Mouse (Mus musculus) neural tube, embryonic 14.5 days (tissue): ENCODE data around the gene Adam19. TPM values are rescaled to one million over a fixed set of nuclear protein-coding genes. Genes with fewer than 3 reads are reported as not detected.
"Not testable (repeated sequence)": the region's sequence is repeated elsewhere in the genome, so short reads cannot be mapped to it uniquely, and the experiment has no call there.

Experiments
- ATAC-seq: fragments of 200-750 bp; cut with Nextera tagmentation; 2 replicates; pipeline ENCODE4 v1.8.0; 2017; ENCODE audit warnings: low read depth, mild to moderate bottlenecking, moderate TSS enrichment, moderate library complexity
- H3K27ac ChIP-seq: fragments of 300-500 bp; sonication (generic); 2 replicates; pipeline ENCODE4 v1.5.1; 2014; ENCODE audit warnings: low read depth, mild to moderate bottlenecking, control low read depth, low read length, moderate library complexity, mixed read lengths
- H3K27me3 ChIP-seq: fragments of 300-500 bp; sonication (generic); 2 replicates; pipeline ENCODE4 v1.6.1; 2014; ENCODE audit warnings: low read length; ENCODE audit not compliant: control insufficient read depth, insufficient read depth
- H3K36me3 ChIP-seq: fragments of 300-500 bp; sonication (generic); 2 replicates; pipeline ENCODE4 v1.6.1; 2014; ENCODE audit warnings: low read length, mixed read lengths; ENCODE audit not compliant: control insufficient read depth, insufficient read depth
- H3K4me1 ChIP-seq: fragments of 300-500 bp; sonication (generic); 2 replicates; pipeline ENCODE4 v1.6.1; 2014; ENCODE audit warnings: low read length; ENCODE audit not compliant: control insufficient read depth, insufficient read depth
- H3K4me2 ChIP-seq: fragments of 300-500 bp; sonication (generic); 2 replicates; pipeline ENCODE4 v1.6.1; 2014; ENCODE audit warnings: mild to moderate bottlenecking, low read depth, low read length, control low read depth
- H3K4me3 ChIP-seq: fragments of 300-500 bp; sonication (generic); 2 replicates; pipeline ENCODE4 v1.5.1; 2014; ENCODE audit warnings: low read depth, low read length, control low read depth, mixed read lengths
- H3K9ac ChIP-seq: fragments of 300-500 bp; sonication (generic); replicated peaks from 2 replicates; pipeline ENCODE4 v1.6.1; 2014; ENCODE audit warnings: low read depth, mild to moderate bottlenecking, control low read depth, low read length, mixed read lengths
- H3K9me3 ChIP-seq: fragments of 300-500 bp; sonication (generic); 2 replicates; pipeline ENCODE4 v1.6.1; 2016; ENCODE audit warnings: low read length; ENCODE audit not compliant: control insufficient read depth
- WGBS: fragments of 180-500 bp; shearing (Covaris S2); extraction: QIAGEN DNeasy Blood & Tissue Kit; methylation state at CpG from one replicate; pipeline ENCODE4 v1.1.7; 2014; 5-methylcytosine and 5-hydroxymethylcytosine counted together
- polyA plus RNA-seq: library from polyadenylated mRNA; unstranded; fragments of >200 nt; fragmentation: Nextera tagmentation; extraction: Ambion mirVana; gene quantifications from 2 replicates; pipeline ENCODE4 v1.2.1, GENCODE M21; 2014

Adam19 gene
- polyA plus RNA-seq, 1 experiment from 2014 or later: 13.8 TPM

DNA sequence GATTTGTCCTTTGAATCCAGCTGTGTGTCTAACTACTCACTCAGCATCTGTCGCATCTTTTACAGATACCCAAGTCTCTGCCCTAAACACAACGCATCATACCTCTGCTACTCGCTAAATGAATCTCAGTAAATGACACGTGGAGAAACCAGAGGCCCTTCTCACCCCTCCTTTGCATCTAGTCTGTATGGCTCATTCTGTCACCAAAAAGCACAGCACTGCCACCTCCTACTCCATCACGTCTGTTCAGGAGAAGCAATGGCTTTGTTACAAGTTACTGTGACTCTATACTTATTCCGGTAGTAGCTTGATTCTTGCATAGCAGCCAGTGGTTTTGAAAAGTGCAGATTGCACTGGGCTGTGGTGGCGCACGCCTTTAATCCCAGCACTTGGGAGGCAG lies 101.2 kb downstream of the Adam19 start:
- no peaks in the 10 kb centered on the region for H3K4me1 ChIP-seq
- no peak for ATAC-seq
- H3K9me3 ChIP-seq: no peaks in the 10 kb centered on the region
- H3K27ac ChIP-seq: no peak overlapping the region
- H3K4me2 ChIP-seq: no peak overlapping the region
- no peaks in the 10 kb centered on the region for H3K27me3 ChIP-seq
- H3K9ac ChIP-seq: no peak overlapping the region
- H3K36me3 ChIP-seq: no peaks in the 10 kb centered on the region
- H3K4me3 ChIP-seq: no peak overlapping the region
- 89% methylated on average over 8 of the region's 8 CpGs for WGBS

DNA sequence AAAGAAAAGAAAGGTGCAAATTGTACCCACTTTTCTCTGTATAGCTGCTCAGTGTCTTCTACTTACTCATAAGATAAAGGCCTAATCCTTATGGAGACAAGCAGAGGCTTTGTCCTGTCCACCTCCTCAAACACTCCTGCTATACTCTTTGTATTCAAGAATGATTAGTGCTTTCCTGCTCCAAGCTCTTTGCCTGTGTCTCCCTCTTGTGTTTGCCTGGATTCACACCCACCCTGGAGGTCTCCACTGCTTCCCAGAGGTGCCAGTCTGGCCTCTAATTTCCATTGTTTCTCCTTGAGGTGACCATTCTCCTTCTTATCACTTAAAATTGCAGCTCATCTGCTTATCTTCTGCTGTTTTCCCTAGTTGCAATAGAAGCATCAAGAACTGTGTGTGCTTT lies 101.7 kb downstream of the Adam19 start:
- no peak for ATAC-seq
- Histone ChIP-seq H3K9me3 (no peaks in the 10 kb centered on the region), H3K27ac (no peak overlapping the region), H3K4me3 (no peak overlapping the region), H3K36me3 (no peaks in the 10 kb centered on the region), H3K4me1 (no peaks in the 10 kb centered on the region), H3K4me2 (no peak overlapping the region), H3K9ac (no peak overlapping the region), H3K27me3 (no peaks in the 10 kb centered on the region)

DNA sequence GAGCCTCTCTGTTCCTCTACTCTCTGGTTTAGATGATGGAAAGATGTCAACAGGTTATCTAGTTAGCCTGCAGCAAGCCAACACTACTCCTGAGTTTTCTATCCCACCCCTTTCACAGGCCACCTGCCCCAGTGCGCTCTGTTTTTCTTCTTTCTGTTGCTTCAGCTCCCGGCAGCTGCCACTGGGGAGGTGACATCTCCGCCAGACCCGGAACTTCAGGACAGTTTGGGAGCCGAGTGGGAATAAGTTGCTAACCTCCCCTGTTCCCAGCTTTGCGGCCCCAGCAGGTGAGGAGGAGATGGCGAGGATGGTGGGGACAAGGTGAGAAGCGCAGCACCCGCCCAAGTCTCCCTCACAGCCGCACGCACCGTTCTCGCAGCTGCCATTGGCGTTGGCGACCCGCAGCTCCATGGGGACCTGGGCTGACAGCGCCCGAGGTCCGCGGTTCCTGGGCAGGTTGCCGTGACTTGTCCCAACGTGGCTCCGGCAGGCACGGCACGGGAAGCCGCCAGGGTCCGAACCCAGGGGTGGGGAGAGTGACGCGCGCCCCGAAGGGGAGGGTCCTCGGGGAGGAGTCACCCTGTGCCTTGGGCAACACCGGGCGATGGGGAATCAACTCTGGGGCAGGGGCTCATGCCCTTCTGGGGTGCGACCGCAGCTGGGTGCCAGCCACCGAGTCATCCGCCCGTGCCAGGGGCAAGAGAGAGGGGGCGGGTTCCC lies 110.2 kb downstream of the Adam19 start, which contains the start of gene Nipal4:
Nipal4 (minus strand) TSS at position 643 of the 720 bp plus-strand sequence.
- H3K9me3 ChIP-seq: no peaks in the 10 kb centered on the region
- no peaks in the 10 kb centered on the region for H3K27me3 ChIP-seq
- WGBS: 2% methylated on average over 40 of the region's 40 CpGs
- peak within 1 kb of the TSS; percentile 37 for H3K4me3 ChIP-seq
- H3K36me3 ChIP-seq: no peaks in the 10 kb centered on the region
- no peaks in the 10 kb centered on the region for H3K4me1 ChIP-seq
- no peak within 1 kb of the TSS for H3K27ac ChIP-seq
- ATAC-seq: 0 out of 2 replicates have a peak, but pooled peaks have one; percentile 44
- peak within 1 kb of the TSS; percentile 76 for H3K4me2 ChIP-seq
- H3K9ac ChIP-seq: peak within 1 kb of the TSS; percentile 39

DNA sequence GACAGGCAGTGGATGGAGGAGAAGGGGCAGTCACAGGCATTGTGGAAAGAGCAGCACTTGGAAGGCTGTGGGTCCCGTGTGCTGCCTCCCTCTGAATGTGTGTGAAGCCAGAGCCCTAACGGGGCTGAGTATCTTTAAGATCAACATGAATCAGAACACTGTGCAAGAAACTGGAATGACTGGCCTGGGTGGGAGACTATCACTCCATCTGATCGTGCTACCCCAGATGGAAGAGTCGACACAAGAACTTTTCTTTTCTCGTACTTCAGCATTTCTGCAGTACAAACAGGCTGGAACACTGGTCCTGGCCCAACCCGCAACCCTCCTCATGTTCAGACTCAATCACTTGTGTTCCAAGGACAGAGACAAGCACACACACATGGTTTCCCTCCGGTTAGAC lies 112.7 kb downstream of the Adam19 start:
- no peak overlapping the region for H3K4me2 ChIP-seq
- no peaks in the 10 kb centered on the region for H3K36me3 ChIP-seq
- no peaks in the 10 kb centered on the region for H3K9me3 ChIP-seq
- no peak overlapping the region for H3K4me3 ChIP-seq
- no peak for ATAC-seq
- H3K27me3 ChIP-seq: no peaks in the 10 kb centered on the region
- no peaks in the 10 kb centered on the region for H3K4me1 ChIP-seq
- H3K9ac ChIP-seq: no peak overlapping the region
- 90% methylated on average over 7 of the region's 7 CpGs for WGBS
- no peak overlapping the region for H3K27ac ChIP-seq

DNA sequence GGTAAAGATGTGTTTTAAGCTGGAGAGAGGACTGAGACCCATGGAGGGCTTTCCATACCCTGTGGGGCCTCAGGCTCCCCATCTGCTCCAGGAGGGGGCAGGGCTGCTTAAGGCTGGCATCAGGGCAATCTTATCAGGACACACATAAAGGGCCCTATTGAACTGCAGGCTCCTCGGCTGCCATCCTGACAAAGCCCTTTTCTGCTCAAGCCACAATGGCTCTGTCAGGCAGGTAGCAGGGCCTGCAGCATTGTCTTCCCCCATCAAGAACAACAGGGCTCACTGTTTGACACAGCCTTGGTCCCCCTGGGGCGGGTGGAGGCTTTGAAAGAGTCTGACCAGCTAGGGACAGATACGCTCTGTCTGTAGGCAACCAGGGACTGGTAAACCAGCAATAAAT lies 114.1 kb downstream of the Adam19 start:
- ATAC-seq: no peak

DNA sequence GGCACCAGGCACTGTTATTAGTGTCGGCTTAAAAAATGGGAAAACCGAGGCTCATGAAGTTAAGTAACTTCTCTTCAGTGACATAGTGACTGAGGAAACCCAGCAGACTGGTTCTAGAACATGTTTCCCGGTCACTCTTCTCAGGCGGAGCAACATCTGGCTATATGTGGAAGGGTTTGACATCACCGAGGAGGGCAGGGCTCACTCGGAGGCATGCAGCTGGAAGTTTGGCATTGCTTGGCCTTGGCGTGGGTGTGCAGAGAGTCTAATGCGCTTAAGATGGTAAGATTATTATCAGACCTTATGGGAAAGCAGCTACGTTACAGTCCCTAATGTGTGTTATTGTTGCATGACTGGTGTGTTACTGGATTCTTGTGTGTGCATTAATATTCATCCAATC lies 116.3 kb downstream of the Adam19 start:
- Histone ChIP-seq H3K4me2 (no peak overlapping the region), H3K9ac (no peak overlapping the region), H3K9me3 (no peaks in the 10 kb centered on the region), H3K27me3 (no peaks in the 10 kb centered on the region), H3K4me3 (no peak overlapping the region), H3K4me1 (no peaks in the 10 kb centered on the region), H3K27ac (no peak overlapping the region), H3K36me3 (no peaks in the 10 kb centered on the region)
- no peak for ATAC-seq
- 93% methylated on average over 9 of the region's 9 CpGs for WGBS

More for the DNA sequence above, 114.1 kb downstream of the Adam19 start:
- H3K4me1 ChIP-seq: no peaks in the 10 kb centered on the region
- WGBS: 28% methylated on average over 3 of the region's 3 CpGs
- H3K27ac ChIP-seq: no peak overlapping the region
- H3K27me3 ChIP-seq: no peaks in the 10 kb centered on the region
- no peak overlapping the region for H3K4me3 ChIP-seq
- H3K9ac ChIP-seq: no peak overlapping the region
- H3K36me3 ChIP-seq: no peaks in the 10 kb centered on the region
- H3K4me2 ChIP-seq: no peak overlapping the region
- H3K9me3 ChIP-seq: no peaks in the 10 kb centered on the region

DNA sequence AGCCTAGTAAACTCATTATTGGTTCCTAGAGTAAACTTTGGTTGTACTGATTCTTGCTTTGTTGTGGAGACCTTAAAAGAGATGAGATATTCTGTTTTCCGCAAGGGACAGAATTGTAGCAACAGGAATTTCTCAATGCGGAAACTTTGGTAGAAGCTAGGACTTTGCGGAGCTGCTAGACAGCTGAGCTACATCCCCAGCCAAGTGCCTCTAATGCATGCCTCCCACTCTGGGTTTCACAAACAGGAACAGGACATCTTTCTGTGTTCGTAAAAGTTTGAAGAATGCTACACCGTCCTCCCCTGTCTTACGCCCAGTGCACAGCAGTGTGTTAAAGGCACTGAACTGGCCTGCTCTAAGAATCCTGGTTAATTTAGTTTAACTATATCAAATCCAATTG lies 120.4 kb downstream of the Adam19 start:
- no peaks in the 10 kb centered on the region for H3K9me3 ChIP-seq
- H3K9ac ChIP-seq: no peak overlapping the region
- WGBS: 96% methylated on average over 6 of the region's 6 CpGs
- H3K4me1 ChIP-seq: no peaks in the 10 kb centered on the region
- H3K4me3 ChIP-seq: no peak overlapping the region
- H3K4me2 ChIP-seq: no peak overlapping the region
- no peak overlapping the region for H3K27ac ChIP-seq
- no peaks in the 10 kb centered on the region for H3K27me3 ChIP-seq
- H3K36me3 ChIP-seq: no peaks in the 10 kb centered on the region
- no peak for ATAC-seq

DNA sequence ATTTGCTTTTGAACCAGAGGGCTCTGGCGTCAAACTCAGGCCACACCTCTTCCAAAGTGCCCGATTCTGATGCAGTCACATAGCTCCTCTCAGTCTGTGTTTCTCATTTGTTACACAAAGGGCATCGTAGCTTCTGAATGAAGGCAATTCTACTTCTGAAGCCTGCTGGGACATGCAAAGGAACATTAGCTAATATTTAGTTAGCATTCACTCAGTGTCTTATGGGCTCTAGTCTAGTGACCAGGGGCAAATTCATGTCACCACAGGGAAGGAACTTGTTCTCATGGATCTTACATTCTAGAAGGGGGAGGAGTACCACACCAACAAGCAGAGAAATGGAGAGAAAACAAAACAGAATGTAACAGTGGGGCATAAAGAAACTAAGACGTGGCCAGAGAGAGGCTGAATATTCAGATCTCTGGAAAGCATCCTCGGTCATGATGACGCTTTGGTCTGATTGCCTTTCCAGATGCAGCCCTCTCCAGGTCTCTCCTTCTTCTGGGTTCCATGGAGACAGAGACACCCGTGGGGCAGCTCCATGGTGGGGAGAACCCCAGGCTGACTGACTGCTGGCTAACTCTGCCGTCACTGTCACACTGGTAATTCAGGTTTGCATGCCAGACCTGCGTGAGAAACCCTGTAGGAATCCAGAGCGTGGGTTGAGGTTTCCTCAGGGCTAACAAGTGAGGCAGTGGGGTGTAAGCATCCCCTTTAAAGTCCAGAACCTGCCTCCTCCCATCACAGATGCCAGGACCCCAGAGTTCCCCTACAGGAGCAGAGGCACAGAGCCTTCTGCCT lies 121.7 kb downstream of the Adam19 start:
- Histone ChIP-seq H3K4me1 (no peaks in the 10 kb centered on the region), H3K9ac (no peak overlapping the region), H3K27ac (no peak overlapping the region), H3K27me3 (no peaks in the 10 kb centered on the region), H3K36me3 (no peaks in the 10 kb centered on the region), H3K4me3 (no peak overlapping the region), H3K4me2 (no peak overlapping the region), H3K9me3 (no peaks in the 10 kb centered on the region)
- no peak for ATAC-seq
- WGBS: 77% methylated on average over 10 of the region's 10 CpGs

DNA sequence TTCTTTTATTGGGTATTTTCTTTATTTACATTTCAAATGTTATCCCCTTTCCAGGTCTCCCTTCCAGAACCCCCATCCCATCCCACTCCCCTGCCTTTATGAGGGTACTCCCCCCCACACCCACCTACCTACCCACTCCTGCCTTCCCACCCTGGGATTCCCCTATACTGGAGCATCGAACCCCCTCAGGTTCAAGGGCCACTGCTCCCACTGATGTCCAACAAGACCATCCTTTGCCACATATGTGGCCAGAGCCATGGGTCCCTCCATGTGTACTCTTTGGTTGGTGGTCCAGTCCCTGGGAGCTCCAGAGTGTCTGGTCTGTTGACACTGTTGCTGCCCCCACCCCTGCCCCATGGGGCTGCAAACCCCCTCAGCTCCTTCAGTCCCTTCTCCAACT lies 126.2 kb downstream of the Adam19 start:
- H3K36me3 ChIP-seq, H3K4me1 ChIP-seq, H3K4me2 ChIP-seq, H3K27ac ChIP-seq, ATAC-seq, H3K27me3 ChIP-seq, H3K4me3 ChIP-seq, H3K9ac ChIP-seq, H3K9me3 ChIP-seq: not testable (repeated sequence)
- 89% methylated on average over 1 of the region's 1 CpGs for WGBS
